Mouse (Mus musculus): ENCODE measurements around the gene Aunip.

DNA sequence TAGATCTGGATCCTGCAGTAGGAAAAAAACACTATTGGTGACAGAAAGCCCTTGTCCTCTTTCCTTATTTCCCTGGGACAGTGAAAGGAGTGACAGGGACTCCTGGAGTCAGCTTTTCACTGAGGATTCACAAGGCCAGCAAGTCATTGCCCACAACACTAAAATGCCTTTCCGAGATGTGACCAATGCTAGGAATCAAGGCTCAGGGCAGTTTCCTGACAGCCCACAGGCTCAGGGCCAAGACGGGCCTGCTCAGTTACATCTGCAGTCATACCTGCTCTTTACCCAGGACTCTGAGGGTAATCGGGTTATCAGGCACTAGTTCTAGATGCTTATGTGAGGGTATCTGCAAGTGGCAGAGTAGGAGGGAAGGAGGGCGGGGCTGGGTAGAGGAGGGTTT lies 12.6 kb downstream of the Aunip start:
- no peak for TF ChIP-seq CTCF (IDR thresholded peaks at IDR 0.05; ENCODE audit: low read depth, low read length)
- no peak for TF ChIP-seq POLR2AphosphoS5 (IDR thresholded peaks at IDR 0.05; ENCODE audit: insufficient replicate concordance, low read depth, low read length)
- TF ChIP-seq GATA1 (IDR thresholded peaks at IDR 0.05; ENCODE audit: borderline replicate concordance, low read length), result no peak

Data from G1E (cell line).